Mouse (Mus musculus) cerebellum, adult 2 months (tissue): Measurements from ENCODE around the gene Rab22a.

ENCODE experiments used
- CTCF ChIP-seq: fragments of 200-500 bp; IDR thresholded peaks from 2 replicates; pipeline ENCODE4 v1.5.1; 2011; ENCODE audit warnings: low read depth, mild to moderate bottlenecking, control low read depth, low read length, moderate library complexity, borderline replicate concordance; ENCODE audit not compliant: insufficient read depth
- POLR2A ChIP-seq: fragments of 200-500 bp; IDR thresholded peaks from 2 replicates; pipeline ENCODE4 v1.6.1; 2011; ENCODE audit warnings: low read length, control low read depth, borderline replicate concordance; ENCODE audit not compliant: insufficient read depth

GRCm38 (mm10) chr2:173672328-173672896 is 12.9 kb downstream of the Rab22a start:
- TF ChIP-seq CTCF (no peak), POLR2A (no peak)
